Mouse (Mus musculus) urinary bladder, adult 18-20 months (tissue): ENCODE results near the gene Tspan13.
A peak's percentile ranks its signal among the peaks of the same experiment; 100 is the strongest.

Experiments used
- DNase-seq, 2 experiments: peaks; one replicate each; pipeline ENCODE4 v3.0.0; 2022; ENCODE audit warnings: low spot score in 2 of 2, mixed read lengths in 2 of 2

Gene Tspan13

GRCm38 (mm10) chr12:35975898-35976297 is 66.4 kb downstream of the Tspan13 start:
- DNase-seq, result no peak

GRCm38 (mm10) chr12:35966768-35967141 is 75.5 kb downstream of the Tspan13 start:
- DNase-seq, result no peak

- peak; percentile 6 to 8 for DNase-seq
Measured at GRCm38 (mm10) chr12:35966098-35966767, 76.1 kb downstream of the Tspan13 start.
